Mouse (Mus musculus) midbrain, embryonic 16.5 days (tissue): ENCODE measurements around the gene Acp7. TPM values are rescaled to one million over a fixed set of nuclear protein-coding genes. Genes with fewer than 3 reads are reported as not detected.
A peak's percentile ranks its signal among the peaks of the same experiment; 100 is the strongest.
"Not testable (repeated sequence)": the region's sequence is repeated elsewhere in the genome, so short reads cannot be mapped to it uniquely, and the experiment has no call there.

Source experiments
- ATAC-seq: fragments of 200-750 bp; cut with Nextera tagmentation; 2 replicates; pipeline ENCODE4 v1.8.0; 2017; ENCODE audit warnings: moderate TSS enrichment
- H3K27ac ChIP-seq: fragments of 300-500 bp; sonication (generic); 2 replicates; pipeline ENCODE4 v1.5.1; 2014; ENCODE audit warnings: mild to moderate bottlenecking, low read length, mixed read lengths
- H3K27me3 ChIP-seq: fragments of 300-500 bp; sonication (generic); 2 replicates; pipeline ENCODE4 v1.6.1; 2014; ENCODE audit warnings: low read depth, low read length, mixed read lengths; ENCODE audit not compliant: control insufficient read depth, insufficient read depth
- H3K36me3 ChIP-seq: fragments of 300-500 bp; sonication (generic); 2 replicates; pipeline ENCODE4 v1.6.1; 2014; ENCODE audit warnings: mild to moderate bottlenecking, low read length, moderate library complexity, mixed read lengths; ENCODE audit not compliant: control insufficient read depth, insufficient read depth
- H3K4me1 ChIP-seq: fragments of 300-500 bp; sonication (generic); 2 replicates; pipeline ENCODE4 v1.6.1; 2014; ENCODE audit warnings: mild to moderate bottlenecking, low read length, mixed read lengths; ENCODE audit not compliant: control insufficient read depth, insufficient read depth
- H3K4me2 ChIP-seq: fragments of 300-500 bp; sonication (generic); 2 replicates; pipeline ENCODE4 v1.6.1; 2014; ENCODE audit warnings: mild to moderate bottlenecking, low read length, mixed read lengths
- H3K4me3 ChIP-seq: fragments of 300-500 bp; sonication (generic); 2 replicates; pipeline ENCODE4 v1.5.1; 2014; ENCODE audit warnings: low read depth, mild to moderate bottlenecking, low read length, moderate library complexity, mixed read lengths
- H3K9ac ChIP-seq: fragments of 300-500 bp; sonication (generic); 2 replicates; pipeline ENCODE4 v1.6.1; 2014; ENCODE audit warnings: low read depth, low read length, mixed read lengths
- H3K9me3 ChIP-seq: fragments of 300-500 bp; sonication (generic); replicated peaks from 2 replicates; pipeline ENCODE4 v1.6.1; 2014; ENCODE audit warnings: mild to moderate bottlenecking, low read length, mixed read lengths; ENCODE audit not compliant: control insufficient read depth, poor library complexity, severe bottlenecking
- WGBS: fragments of 180-500 bp; shearing (Covaris S2); extraction: QIAGEN DNeasy Blood & Tissue Kit; methylation state at CpG from one replicate; pipeline ENCODE4 v1.1.7; 2014; 5-methylcytosine and 5-hydroxymethylcytosine counted together
- polyA plus RNA-seq: library from polyadenylated mRNA; unstranded; fragments of >200 nt; fragmentation: Nextera tagmentation; extraction: Ambion mirVana; gene quantifications from 2 replicates; pipeline ENCODE4 v1.2.1, GENCODE M21; 2015

The Acp7 gene
- 0.26 TPM in 1 of 2 replicates, not detected in the other for polyA plus RNA-seq

DNA sequence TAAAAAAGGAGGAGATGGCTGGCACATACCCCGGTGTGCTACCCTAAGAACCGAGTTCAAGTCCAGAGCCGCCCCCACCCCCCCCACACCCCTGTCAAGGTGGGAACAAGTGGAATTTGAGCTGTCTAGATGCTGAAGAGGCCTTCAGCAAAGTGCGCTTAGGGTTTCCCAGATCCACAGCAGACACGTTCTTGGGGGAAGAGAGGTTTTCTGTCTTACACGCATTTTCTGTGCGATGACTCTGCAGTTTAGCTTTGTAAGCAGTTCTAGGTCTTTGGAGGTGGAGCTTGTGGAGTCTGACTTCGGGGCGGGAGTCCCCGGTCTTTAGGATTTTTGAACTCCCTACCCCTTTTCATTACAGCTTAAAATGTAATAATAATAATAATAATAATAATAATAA, at the start of gene Acp7:
Gene Acp7, minus strand, starts transcription at position 260 of the 400 bp plus-strand sequence.
- H3K27ac ChIP-seq, result no peak within 1 kb of the TSS
- ATAC-seq, result no peak
- peak within 1 kb of the TSS; percentile 28 for H3K4me3 ChIP-seq
- peaks cover 19% of the 10 kb centered on the region for H3K27me3 ChIP-seq
- no peaks in the 10 kb centered on the region for H3K36me3 ChIP-seq
- H3K4me2 ChIP-seq, result peak within 1 kb of the TSS; percentile 59
- 30% methylated on average over 10 of the region's 10 CpGs for WGBS
- H3K9ac ChIP-seq, result peak within 1 kb of the TSS; percentile 50
- no peaks in the 10 kb centered on the region for H3K9me3 ChIP-seq
- peaks cover 9% of the 10 kb centered on the region for H3K4me1 ChIP-seq

DNA sequence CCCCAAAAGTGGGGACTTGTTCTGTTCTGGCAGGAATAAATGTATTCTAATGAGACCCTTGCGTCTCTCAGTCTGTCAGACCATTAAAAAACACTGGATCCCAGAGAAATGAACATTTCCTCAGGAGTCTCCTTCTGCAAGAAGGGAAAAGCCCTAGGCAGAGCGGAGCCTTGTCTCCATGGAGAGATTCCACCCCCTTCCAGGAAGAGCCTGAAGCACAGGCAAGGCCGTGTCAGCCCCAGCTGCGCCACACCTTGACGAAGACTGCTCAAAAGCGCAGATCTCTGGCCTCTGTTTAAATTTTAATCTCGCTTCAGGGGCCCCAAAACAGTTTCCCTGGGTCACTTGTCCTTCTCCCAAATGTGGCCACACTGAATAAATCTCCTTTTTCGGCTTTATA, 46.5 kb upstream of the Acp7 start:
- H3K4me1 ChIP-seq, result no peaks in the 10 kb centered on the region
- 91% methylated on average over 8 of the region's 8 CpGs for WGBS
- H3K27me3 ChIP-seq, result no peaks in the 10 kb centered on the region
- H3K4me2 ChIP-seq, result no peak overlapping the region
- H3K9ac ChIP-seq, result no peak overlapping the region
- no peak for ATAC-seq
- H3K36me3 ChIP-seq, result no peaks in the 10 kb centered on the region
- no peak overlapping the region for H3K27ac ChIP-seq
- H3K9me3 ChIP-seq, result no peaks in the 10 kb centered on the region
- no peak overlapping the region for H3K4me3 ChIP-seq

- Histone ChIP-seq H3K4me1 (no peaks in the 10 kb centered on the region), H3K27me3 (no peaks in the 10 kb centered on the region), H3K36me3 (no peaks in the 10 kb centered on the region), H3K9me3 (no peaks in the 10 kb centered on the region), H3K4me2 (no peak overlapping the region), H3K4me3 (no peak overlapping the region), H3K9ac (no peak overlapping the region), H3K27ac (no peak overlapping the region)
- ATAC-seq, result no peak
- 89% methylated on average over 13 of the region's 13 CpGs for WGBS
These were observed 45.8 kb upstream of the Acp7 start for GRCm38 (mm10) chr7:28676811-28677541.

DNA sequence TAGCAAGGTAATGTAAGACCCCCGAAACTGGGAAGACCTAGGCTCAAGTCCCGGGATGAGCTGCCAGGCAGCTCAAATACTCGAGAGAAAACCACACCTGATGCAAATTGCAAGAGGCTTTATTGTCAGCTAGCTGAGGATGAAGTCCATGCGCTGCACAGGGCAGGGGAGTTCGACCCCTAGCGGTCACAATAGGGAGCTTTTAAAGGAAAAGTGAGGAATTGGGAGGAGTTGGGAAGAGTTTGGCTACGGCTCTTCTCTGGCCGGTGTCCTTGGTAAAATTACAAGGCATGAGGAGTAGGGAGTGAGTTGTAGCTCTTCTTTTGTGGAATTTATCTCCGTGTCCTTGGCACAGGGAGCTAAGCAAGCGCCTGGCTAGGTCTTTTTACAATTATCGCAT, 44.6 kb upstream of the Acp7 start:
- no peaks in the 10 kb centered on the region for H3K36me3 ChIP-seq
- H3K27ac ChIP-seq, result no peak overlapping the region
- 43% methylated on average over 11 of the region's 11 CpGs for WGBS
- H3K4me1 ChIP-seq, result no peaks in the 10 kb centered on the region
- H3K4me3 ChIP-seq, result no peak overlapping the region
- H3K27me3 ChIP-seq, result no peaks in the 10 kb centered on the region
- H3K4me2 ChIP-seq, result no peak overlapping the region
- ATAC-seq, result no peak
- no peak overlapping the region for H3K9ac ChIP-seq
- no peaks in the 10 kb centered on the region for H3K9me3 ChIP-seq

- Histone ChIP-seq H3K4me1 (no peaks in the 10 kb centered on the region), H3K4me3 (no peak overlapping the region)
These were observed 43.9 kb upstream of the Acp7 start for GRCm38 (mm10) chr7:28674994-28675393.

DNA sequence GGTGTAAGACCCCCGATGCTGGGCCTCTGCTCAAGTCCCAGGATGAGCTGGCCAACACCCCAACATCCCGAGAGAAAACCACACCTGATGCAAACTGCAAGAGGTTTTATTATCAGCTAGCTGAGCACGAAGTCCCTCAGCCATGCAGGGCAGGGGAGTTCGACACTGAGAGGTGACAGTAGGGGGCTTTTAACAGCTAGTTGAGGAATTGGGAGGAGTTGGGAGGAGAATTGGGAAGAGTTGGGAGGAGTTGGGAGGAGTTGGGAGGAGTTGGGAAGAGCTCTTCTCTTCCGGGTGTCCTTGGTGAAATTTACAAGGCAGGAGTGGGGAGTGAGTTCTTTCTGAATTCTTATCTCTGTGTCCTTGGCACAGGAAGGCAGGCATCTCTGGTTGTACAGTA, 41.7 kb upstream of the Acp7 start:
- not testable (repeated sequence) for H3K27me3 ChIP-seq, ATAC-seq, H3K4me1 ChIP-seq, H3K4me2 ChIP-seq, H3K9ac ChIP-seq, H3K4me3 ChIP-seq, H3K27ac ChIP-seq, H3K36me3 ChIP-seq, H3K9me3 ChIP-seq
- WGBS, result 80% methylated on average over 5 of the region's 5 CpGs

More at GRCm38 (mm10) chr7:28674994-28675393, 43.9 kb upstream of the Acp7 start:
- 79% methylated on average over 9 of the region's 9 CpGs for WGBS
- H3K27me3 ChIP-seq, result no peaks in the 10 kb centered on the region
- no peaks in the 10 kb centered on the region for H3K36me3 ChIP-seq
- no peaks in the 10 kb centered on the region for H3K9me3 ChIP-seq
- H3K27ac ChIP-seq, result no peak overlapping the region
- ATAC-seq, result no peak
- no peak overlapping the region for H3K9ac ChIP-seq
- H3K4me2 ChIP-seq, result no peak overlapping the region

DNA sequence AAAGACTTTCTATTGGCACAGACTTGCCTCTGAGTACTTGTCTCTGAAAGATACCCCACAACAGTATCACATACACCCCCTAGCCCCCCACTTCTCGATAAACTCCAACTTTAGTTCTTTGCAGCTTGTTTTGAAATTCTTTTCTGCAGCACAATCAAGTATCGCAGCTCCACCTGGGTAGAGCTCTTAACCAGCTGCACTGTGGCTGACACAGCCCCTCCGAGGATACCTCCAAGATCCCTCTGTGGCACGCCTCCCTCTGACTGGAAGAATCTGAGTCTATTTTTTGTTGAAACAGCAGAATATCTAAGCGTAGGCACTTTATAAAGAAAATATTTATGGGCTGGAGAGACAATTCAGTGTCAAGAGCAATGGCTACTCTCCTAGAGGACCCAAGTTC, 41.1 kb upstream of the Acp7 start:
- H3K9ac ChIP-seq, result no peak overlapping the region
- 87% methylated on average over 5 of the region's 5 CpGs for WGBS
- no peak for ATAC-seq
- no peak overlapping the region for H3K4me2 ChIP-seq
- H3K4me1 ChIP-seq, result no peaks in the 10 kb centered on the region
- no peaks in the 10 kb centered on the region for H3K9me3 ChIP-seq
- H3K27ac ChIP-seq, result no peak overlapping the region
- no peaks in the 10 kb centered on the region for H3K27me3 ChIP-seq
- no peak overlapping the region for H3K4me3 ChIP-seq
- no peaks in the 10 kb centered on the region for H3K36me3 ChIP-seq

DNA sequence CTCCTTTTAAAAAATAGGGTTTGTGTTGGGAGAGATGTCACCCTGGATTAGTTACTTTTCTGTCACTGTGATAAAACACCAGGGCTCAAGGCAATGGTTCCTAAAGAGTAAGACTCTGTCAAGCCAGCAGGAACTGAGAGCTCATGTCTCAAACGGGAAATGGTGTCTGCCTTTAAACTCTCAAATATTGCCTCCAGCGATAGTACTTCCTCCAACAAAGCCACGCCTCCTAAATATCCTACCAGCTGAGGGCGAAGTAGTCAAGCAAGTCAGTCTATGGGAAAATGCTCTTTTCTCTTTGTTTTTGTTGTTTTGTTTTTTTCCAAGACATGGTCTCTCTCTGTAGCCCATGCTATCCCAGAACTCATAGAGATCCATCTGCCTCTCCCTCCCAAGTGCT, 40.0 kb upstream of the Acp7 start:
- Histone ChIP-seq H3K4me2 (no peak overlapping the region), H3K4me3 (no peak overlapping the region), H3K27me3 (no peaks in the 10 kb centered on the region), H3K36me3 (no peaks in the 10 kb centered on the region), H3K9me3 (no peaks in the 10 kb centered on the region), H3K27ac (no peak overlapping the region), H3K9ac (no peak overlapping the region), H3K4me1 (no peaks in the 10 kb centered on the region)
- ATAC-seq, result no peak
- 83% methylated on average over 4 of the region's 4 CpGs for WGBS

- Histone ChIP-seq H3K27ac (0 out of 2 replicates have a peak overlapping the region, but pooled peaks have one; percentile 2), H3K4me1 (no peaks in the 10 kb centered on the region), H3K27me3 (no peaks in the 10 kb centered on the region), H3K4me3 (no peak overlapping the region), H3K9me3 (no peaks in the 10 kb centered on the region), H3K9ac (no peak overlapping the region; the same call in 1 of the 2 replicates), H3K36me3 (no peaks in the 10 kb centered on the region), H3K4me2 (peak overlapping the region; percentile 18)
- 46% methylated on average over 15 of the region's 15 CpGs for WGBS
- no peak for ATAC-seq
These were observed 34.8 kb upstream of the Acp7 start for GRCm38 (mm10) chr7:28665620-28666579.
